Mouse (Mus musculus): ENCODE measurements around the gene Prdm16. TPM values are rescaled to one million over a fixed set of nuclear protein-coding genes. Genes with fewer than 3 reads are reported as not detected.

Gene Prdm16
- polyA plus RNA-seq, 1 experiment: not detected

DNA sequence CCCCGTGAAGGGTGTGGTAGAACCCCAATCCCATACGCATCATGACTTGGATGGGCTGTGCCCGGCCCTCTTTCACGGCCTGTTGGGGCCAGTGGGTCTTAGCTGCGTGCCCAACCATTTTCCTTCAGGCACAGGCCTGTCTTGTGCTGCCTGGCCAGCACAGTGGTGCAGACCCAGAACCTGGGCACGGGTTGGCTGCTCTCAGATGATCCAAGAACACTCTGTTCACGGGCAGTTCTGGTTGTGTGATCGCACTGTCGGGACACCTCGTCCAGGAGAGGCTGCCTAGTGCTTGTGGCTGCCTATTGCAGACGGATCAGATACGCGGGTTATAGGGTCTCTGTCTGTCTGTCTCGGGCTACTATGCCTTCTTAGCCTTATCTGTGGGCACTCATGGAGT, 154.0 kb downstream of the Prdm16 start:
- Histone ChIP-seq H3K4me3 (ENCODE audit: insufficient read depth, poor library complexity, severe bottlenecking) (no peak overlapping the region), H3K36me3 (ENCODE audit: control insufficient read depth, insufficient read depth) (no peaks in the 10 kb centered on the region), H3K79me2 (ENCODE audit: control insufficient read depth, insufficient read depth) (no peaks in the 10 kb centered on the region), H3ac (ENCODE audit: control insufficient read depth, insufficient read length, low read depth) (no peak overlapping the region), H3K27me3 (ENCODE audit: control insufficient read depth, insufficient read depth, insufficient read length) (no peaks in the 10 kb centered on the region), H3K79me3 (ENCODE audit: low read depth) (no peaks in the 10 kb centered on the region)
- TF ChIP-seq MYOD1 (IDR thresholded peaks at IDR 0.05; ENCODE audit: control insufficient read depth, insufficient read length, low read depth) (no peak), FOSL1 (IDR thresholded peaks at IDR 0.05; ENCODE audit: insufficient read depth, low read length, poor library complexity, severe bottlenecking) (no peak), CTCF (IDR thresholded peaks at IDR 0.05; ENCODE audit: control insufficient read depth, insufficient read depth, insufficient read length) (no peak), MAX (IDR thresholded peaks at IDR 0.05) (no peak), MYOG (IDR thresholded peaks at IDR 0.05; ENCODE audit: control insufficient read depth, extremely low read depth, insufficient read length) (no peak), CEBPB (IDR thresholded peaks at IDR 0.05; ENCODE audit: low read depth) (no peak), USF1 (IDR thresholded peaks at IDR 0.05; ENCODE audit: low read depth) (no peak)

DNA sequence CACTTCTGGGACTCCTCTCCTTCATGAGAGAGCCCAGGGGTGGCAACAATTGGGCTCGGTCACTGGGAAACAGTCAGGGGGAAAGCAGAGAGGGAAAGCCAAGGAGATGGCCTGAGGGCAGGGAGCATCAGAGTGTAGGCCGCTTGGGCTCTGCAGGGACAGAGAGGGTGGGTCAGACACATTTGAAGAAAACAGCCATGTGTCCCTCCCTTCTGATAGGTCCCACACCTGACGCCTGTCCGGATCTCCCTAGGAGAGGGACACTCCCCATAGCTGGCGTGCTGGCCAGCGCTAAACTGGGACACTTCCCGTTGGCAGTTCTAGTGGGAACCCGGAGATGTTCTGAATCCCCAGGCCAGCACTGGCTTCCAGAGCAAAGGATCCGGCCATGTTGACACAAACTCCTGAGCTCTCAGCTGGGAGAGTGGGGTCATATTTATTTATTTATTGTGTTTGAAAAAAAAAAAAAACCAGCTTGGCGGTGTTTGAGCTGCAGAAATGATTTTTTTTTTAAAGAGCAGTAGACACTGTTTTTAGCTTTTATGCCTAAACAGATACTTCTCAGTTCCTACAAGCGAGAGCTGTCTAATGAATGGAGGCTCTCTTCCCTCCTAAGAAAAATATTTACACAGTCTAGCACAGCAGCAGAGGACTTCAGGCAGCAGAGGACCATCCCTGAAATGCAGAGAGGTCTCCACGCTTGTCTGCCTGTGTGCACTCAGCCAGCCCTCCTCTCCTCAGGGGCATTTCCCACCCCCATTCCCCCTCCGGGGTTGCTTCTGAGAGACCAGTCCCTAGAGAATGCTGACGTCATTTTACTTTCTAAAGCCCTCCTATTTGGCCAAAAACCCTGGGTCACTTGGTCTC, 154.7 kb downstream of the Prdm16 start:
- no peaks in the 10 kb centered on the region for H3K79me2 ChIP-seq (ENCODE audit: control insufficient read depth, insufficient read depth)
- H3ac ChIP-seq (ENCODE audit: control insufficient read depth, insufficient read length, low read depth): no peak overlapping the region
- TF ChIP-seq MYOG (IDR thresholded peaks at IDR 0.05; ENCODE audit: control insufficient read depth, extremely low read depth, insufficient read length): no peak
- no peak for TF ChIP-seq CTCF (IDR thresholded peaks at IDR 0.05; ENCODE audit: control insufficient read depth, insufficient read depth, insufficient read length)
- no peak for TF ChIP-seq CEBPB (IDR thresholded peaks at IDR 0.05; ENCODE audit: low read depth)
- TF ChIP-seq MYOD1 (IDR thresholded peaks at IDR 0.05; ENCODE audit: control insufficient read depth, insufficient read length, low read depth): no peak
- no peak for TF ChIP-seq FOSL1 (IDR thresholded peaks at IDR 0.05; ENCODE audit: insufficient read depth, low read length, poor library complexity, severe bottlenecking)
- TF ChIP-seq USF1 (IDR thresholded peaks at IDR 0.05; ENCODE audit: low read depth): no peak
- no peak for TF ChIP-seq MAX (IDR thresholded peaks at IDR 0.05)
- no peaks in the 10 kb centered on the region for H3K79me3 ChIP-seq (ENCODE audit: low read depth)
- H3K4me3 ChIP-seq (ENCODE audit: insufficient read depth, poor library complexity, severe bottlenecking): no peak overlapping the region
- no peaks in the 10 kb centered on the region for H3K27me3 ChIP-seq (ENCODE audit: control insufficient read depth, insufficient read depth, insufficient read length)
- no peaks in the 10 kb centered on the region for H3K36me3 ChIP-seq (ENCODE audit: control insufficient read depth, insufficient read depth)

DNA sequence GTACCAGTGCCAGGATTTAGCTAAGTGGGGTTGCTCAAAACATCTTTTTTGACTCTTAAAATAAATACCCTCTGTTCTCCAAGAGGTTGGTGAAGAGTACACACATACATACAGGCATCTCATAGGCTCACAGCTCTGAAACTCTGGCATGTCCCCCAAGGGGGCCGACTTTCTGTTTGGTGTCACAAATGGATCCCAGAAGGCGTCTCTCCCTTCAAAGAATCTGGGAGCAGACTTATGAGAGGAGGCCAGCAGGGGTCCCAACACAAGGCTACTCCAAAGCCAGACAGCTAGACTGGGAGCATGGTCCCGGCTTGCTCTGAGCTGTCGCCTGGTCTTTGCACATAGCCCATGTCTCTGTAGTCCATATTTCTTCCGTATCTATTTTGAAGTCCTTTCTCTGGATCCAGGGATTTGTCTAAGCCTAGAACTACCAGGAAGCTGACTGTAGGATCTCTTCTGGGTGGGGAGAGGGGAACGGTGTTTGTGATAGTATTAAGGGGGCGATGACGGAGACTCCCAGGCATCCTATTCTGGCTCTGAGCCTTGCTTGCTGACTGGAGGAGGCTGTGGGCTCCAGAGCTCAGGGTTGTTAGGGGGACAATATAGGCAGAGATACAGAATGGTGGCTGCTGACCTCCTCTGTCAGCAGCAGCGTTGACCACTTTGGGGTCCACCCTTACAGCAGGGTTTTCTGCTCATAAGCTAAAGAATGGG, 156.0 kb downstream of the Prdm16 start:
- TF ChIP-seq CTCF (IDR thresholded peaks at IDR 0.05; ENCODE audit: control insufficient read depth, insufficient read depth, insufficient read length): no peak
- TF ChIP-seq USF1 (IDR thresholded peaks at IDR 0.05; ENCODE audit: low read depth): no peak
- no peak for TF ChIP-seq MYOD1 (IDR thresholded peaks at IDR 0.05; ENCODE audit: control insufficient read depth, insufficient read length, low read depth)
- no peak for TF ChIP-seq CEBPB (IDR thresholded peaks at IDR 0.05; ENCODE audit: low read depth)
- TF ChIP-seq FOSL1 (IDR thresholded peaks at IDR 0.05; ENCODE audit: insufficient read depth, low read length, poor library complexity, severe bottlenecking): no peak
- no peak for TF ChIP-seq MAX (IDR thresholded peaks at IDR 0.05)
- TF ChIP-seq MYOG (IDR thresholded peaks at IDR 0.05; ENCODE audit: control insufficient read depth, extremely low read depth, insufficient read length): no peak
- Histone ChIP-seq H3K36me3 (ENCODE audit: control insufficient read depth, insufficient read depth) (no peaks in the 10 kb centered on the region), H3K4me3 (ENCODE audit: insufficient read depth, poor library complexity, severe bottlenecking) (no peak overlapping the region), H3K27me3 (ENCODE audit: control insufficient read depth, insufficient read depth, insufficient read length) (no peaks in the 10 kb centered on the region), H3K79me3 (ENCODE audit: low read depth) (no peaks in the 10 kb centered on the region), H3ac (ENCODE audit: control insufficient read depth, insufficient read length, low read depth) (no peak overlapping the region), H3K79me2 (ENCODE audit: control insufficient read depth, insufficient read depth) (no peaks in the 10 kb centered on the region)

DNA sequence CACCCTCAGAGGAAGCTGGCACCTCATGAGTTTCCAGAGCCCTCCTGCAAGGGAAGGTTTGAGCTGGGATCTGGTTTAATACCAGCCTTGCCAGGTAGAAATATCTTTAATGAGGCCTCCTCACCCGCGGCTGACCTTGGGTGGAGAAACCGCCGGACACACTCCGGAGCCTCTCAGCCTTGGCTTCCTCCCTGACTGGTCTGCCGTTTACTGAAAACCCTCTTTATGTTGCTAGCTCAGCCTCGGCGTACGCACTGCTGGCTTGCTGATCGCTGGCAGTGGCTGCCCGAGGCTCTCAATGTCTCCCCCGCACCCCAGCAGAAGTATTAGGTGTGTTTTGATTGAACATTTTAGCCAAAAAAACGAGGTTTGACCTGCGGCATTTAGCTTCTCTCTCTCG, 156.5 kb downstream of the Prdm16 start:
- H3K36me3 ChIP-seq (ENCODE audit: control insufficient read depth, insufficient read depth): no peaks in the 10 kb centered on the region
- H3ac ChIP-seq (ENCODE audit: control insufficient read depth, insufficient read length, low read depth): no peak overlapping the region
- TF ChIP-seq MYOG (IDR thresholded peaks at IDR 0.05; ENCODE audit: control insufficient read depth, extremely low read depth, insufficient read length) (no peak), CEBPB (IDR thresholded peaks at IDR 0.05; ENCODE audit: low read depth) (no peak), MAX (IDR thresholded peaks at IDR 0.05) (no peak), USF1 (IDR thresholded peaks at IDR 0.05; ENCODE audit: low read depth) (no peak), MYOD1 (IDR thresholded peaks at IDR 0.05; ENCODE audit: control insufficient read depth, insufficient read length, low read depth) (no peak), FOSL1 (IDR thresholded peaks at IDR 0.05; ENCODE audit: insufficient read depth, low read length, poor library complexity, severe bottlenecking) (no peak), CTCF (IDR thresholded peaks at IDR 0.05; ENCODE audit: control insufficient read depth, insufficient read depth, insufficient read length) (no peak)
- no peaks in the 10 kb centered on the region for H3K27me3 ChIP-seq (ENCODE audit: control insufficient read depth, insufficient read depth, insufficient read length)
- no peaks in the 10 kb centered on the region for H3K79me2 ChIP-seq (ENCODE audit: control insufficient read depth, insufficient read depth)
- H3K79me3 ChIP-seq (ENCODE audit: low read depth): no peaks in the 10 kb centered on the region
- H3K4me3 ChIP-seq (ENCODE audit: insufficient read depth, poor library complexity, severe bottlenecking): no peak overlapping the region

DNA sequence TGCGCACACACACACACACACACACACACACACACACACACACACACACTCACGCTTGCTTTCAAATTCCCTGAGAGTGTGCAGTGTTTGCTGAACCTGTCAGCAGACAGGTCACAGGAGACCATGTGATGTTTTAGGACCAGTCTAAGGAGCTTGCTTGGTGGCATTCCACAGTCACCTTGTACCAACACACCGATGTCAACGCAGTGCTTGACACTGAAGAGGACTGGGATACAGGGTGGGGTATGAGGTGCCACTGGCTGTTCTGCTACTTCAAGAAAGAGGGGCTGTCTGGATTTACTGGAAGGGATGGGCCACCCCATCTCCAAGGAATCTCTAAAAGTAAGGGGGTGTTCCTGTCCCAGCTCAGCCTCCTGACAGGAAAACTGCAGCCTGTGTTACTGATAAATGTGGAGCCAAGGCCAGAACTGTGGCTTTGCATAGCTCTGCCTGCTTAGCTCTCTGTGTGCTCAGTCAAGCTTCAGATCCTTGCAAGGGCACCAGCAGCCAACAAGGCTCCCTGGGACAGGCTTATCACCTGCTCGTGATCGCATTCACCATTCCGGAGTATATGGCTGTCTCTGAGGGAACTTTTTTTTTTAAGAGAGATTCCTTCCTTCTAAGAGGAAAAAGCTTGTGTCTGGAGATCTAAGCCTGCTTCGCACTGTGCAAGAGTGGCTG, 157.6 kb downstream of the Prdm16 start:
- Histone ChIP-seq H3K36me3 (ENCODE audit: control insufficient read depth, insufficient read depth) (no peaks in the 10 kb centered on the region), H3ac (ENCODE audit: control insufficient read depth, insufficient read length, low read depth) (no peak overlapping the region), H3K79me3 (ENCODE audit: low read depth) (no peaks in the 10 kb centered on the region), H3K27me3 (ENCODE audit: control insufficient read depth, insufficient read depth, insufficient read length) (no peaks in the 10 kb centered on the region), H3K4me3 (ENCODE audit: insufficient read depth, poor library complexity, severe bottlenecking) (no peak overlapping the region), H3K79me2 (ENCODE audit: control insufficient read depth, insufficient read depth) (no peaks in the 10 kb centered on the region)
- TF ChIP-seq MYOD1 (IDR thresholded peaks at IDR 0.05; ENCODE audit: control insufficient read depth, insufficient read length, low read depth): no peak
- no peak for TF ChIP-seq CEBPB (IDR thresholded peaks at IDR 0.05; ENCODE audit: low read depth)
- no peak for TF ChIP-seq FOSL1 (IDR thresholded peaks at IDR 0.05; ENCODE audit: insufficient read depth, low read length, poor library complexity, severe bottlenecking)
- TF ChIP-seq MYOG (IDR thresholded peaks at IDR 0.05; ENCODE audit: control insufficient read depth, extremely low read depth, insufficient read length): no peak
- no peak for TF ChIP-seq MAX (IDR thresholded peaks at IDR 0.05)
- TF ChIP-seq CTCF (IDR thresholded peaks at IDR 0.05; ENCODE audit: control insufficient read depth, insufficient read depth, insufficient read length): no peak
- no peak for TF ChIP-seq USF1 (IDR thresholded peaks at IDR 0.05; ENCODE audit: low read depth)

Data from C2C12 (cell line).